Mouse (Mus musculus) forebrain, postnatal 0 days (tissue): ENCODE results near the gene Kat7. TPM values are rescaled to one million over a fixed set of nuclear protein-coding genes. Genes with fewer than 3 reads are reported as not detected.

Source experiments
- ATAC-seq: fragments of 200-750 bp; cut with Nextera tagmentation; 2 replicates; pipeline ENCODE4 v1.8.0; 2017; ENCODE audit warnings: mild to moderate bottlenecking, moderate library complexity
- DNase-seq: peaks from one replicate; pipeline ENCODE4 v3.0.0-alpha.2; 2015
- H3K27ac ChIP-seq: fragments of 300-500 bp; sonication (generic); 2 replicates; pipeline ENCODE4 v1.5.1; 2014; ENCODE audit warnings: low read depth, mild to moderate bottlenecking, antibody characterized with exemption, low read length, moderate library complexity, mixed read lengths
- H3K27me3 ChIP-seq: fragments of 300-500 bp; sonication (generic); 2 replicates; pipeline ENCODE4 v1.6.1; 2014; ENCODE audit warnings: mild to moderate bottlenecking, low read length, mixed read lengths; ENCODE audit not compliant: insufficient read depth
- H3K36me3 ChIP-seq: fragments of 300-500 bp; sonication (generic); 2 replicates; pipeline ENCODE4 v1.6.1; 2014; ENCODE audit warnings: mild to moderate bottlenecking, moderate library complexity; ENCODE audit not compliant: insufficient read depth
- H3K4me1 ChIP-seq: fragments of 300-500 bp; sonication (generic); 2 replicates; pipeline ENCODE4 v1.6.1; 2014; ENCODE audit warnings: antibody characterized with exemption; ENCODE audit not compliant: insufficient read depth
- H3K4me2 ChIP-seq: fragments of 300-500 bp; sonication (generic); 2 replicates; pipeline ENCODE4 v1.6.1; 2014; ENCODE audit warnings: low read depth, mild to moderate bottlenecking, moderate library complexity
- H3K4me3 ChIP-seq: fragments of 300-500 bp; sonication (generic); 2 replicates; pipeline ENCODE4 v1.5.1; 2014; ENCODE audit warnings: low read depth, low read length, mixed read lengths
- H3K9ac ChIP-seq: fragments of 300-500 bp; sonication (generic); 2 replicates; pipeline ENCODE4 v1.6.1; 2014; ENCODE audit warnings: mild to moderate bottlenecking
- H3K9me3 ChIP-seq: fragments of 300-500 bp; sonication (generic); 2 replicates; pipeline ENCODE4 v1.6.1; 2016; ENCODE audit warnings: low read length
- CTCF ChIP-seq: sonication (generic); IDR thresholded peaks from 2 replicates; pipeline ENCODE4 v1.5.1; 2016; ENCODE audit warnings: antibody characterized with exemption, control low read depth, low read depth
- WGBS: fragments of 180-500 bp; shearing (Covaris S2); extraction: QIAGEN DNeasy Blood & Tissue Kit; methylation state at CpG from one replicate; pipeline ENCODE4 v1.1.7; 2014; 5-methylcytosine and 5-hydroxymethylcytosine counted together
- polyA plus RNA-seq: library from polyadenylated mRNA; unstranded; fragments of >200 nt; fragmentation: Nextera tagmentation; extraction: Ambion mirVana; gene quantifications from 2 replicates; pipeline ENCODE4 v1.2.1, GENCODE M21; 2015
- total RNA-seq: library from RNA; depleted of rRNA; stranded (reverse); fragments of >200 nt; gene quantifications from 2 replicates; pipeline ENCODE4 v1.2.3, GENCODE M21; 2014; rRNA removed

Kat7 gene
- total RNA-seq, result 69.0 and 78.2 TPM in 2 replicates
- polyA plus RNA-seq, result 62.5 and 72.8 TPM in 2 replicates

- Histone ChIP-seq H3K27me3 (no peaks in the 10 kb centered on the region), H3K9me3 (no peaks in the 10 kb centered on the region), H3K27ac (peak within 1 kb of the TSS; percentile 98), H3K9ac (peak within 1 kb of the TSS; percentile 94), H3K4me2 (peak within 1 kb of the TSS; percentile 74), H3K4me3 (peak within 1 kb of the TSS; percentile 100), H3K4me1 (peaks cover 16% of the 10 kb centered on the region; the same call in 1 of the 2 replicates), H3K36me3 (peaks cover 6% of the 10 kb centered on the region)
- ATAC-seq (peak; percentile 91), DNase-seq (peak; percentile 99)
- no peak for TF ChIP-seq CTCF
- WGBS, result 1% methylated on average over 42 of the region's 42 CpGs
Measured at GRCm38 (mm10) chr11:95310007-95310647, at the start of gene Kat7. Gene Kat7, minus strand, starts transcription at chr11:95310246.

GRCm38 (mm10) chr11:95358263-95358662 is 48.2 kb upstream of the Kat7 start:
- DNase-seq (no peak), ATAC-seq (no peak)
- Histone ChIP-seq H3K27ac (no peak overlapping the region), H3K4me2 (no peak overlapping the region), H3K27me3 (no peaks in the 10 kb centered on the region), H3K4me3 (no peak overlapping the region), H3K9me3 (no peaks in the 10 kb centered on the region), H3K36me3 (no peaks in the 10 kb centered on the region), H3K9ac (no peak overlapping the region), H3K4me1 (no peaks in the 10 kb centered on the region)
- WGBS, result 68% methylated on average over 3 of the region's 3 CpGs
- TF ChIP-seq CTCF, result no peak

- Histone ChIP-seq H3K9me3 (no peaks in the 10 kb centered on the region), H3K36me3 (no peaks in the 10 kb centered on the region), H3K27me3 (no peaks in the 10 kb centered on the region), H3K4me2 (no peak overlapping the region), H3K4me3 (no peak overlapping the region), H3K27ac (no peak overlapping the region), H3K9ac (no peak overlapping the region), H3K4me1 (no peaks in the 10 kb centered on the region)
- no peak for DNase-seq
- ATAC-seq, result no peak
- WGBS, result 68% methylated on average over 17 of the region's 17 CpGs
- no peak for TF ChIP-seq CTCF
Measured at GRCm38 (mm10) chr11:95356469-95357273, 46.6 kb upstream of the Kat7 start.

- Histone ChIP-seq H3K4me1 (no peaks in the 10 kb centered on the region), H3K4me3 (no peak overlapping the region), H3K4me2 (no peak overlapping the region), H3K27me3 (no peaks in the 10 kb centered on the region), H3K27ac (no peak overlapping the region), H3K9me3 (no peaks in the 10 kb centered on the region), H3K36me3 (no peaks in the 10 kb centered on the region), H3K9ac (no peak overlapping the region)
- 87% methylated on average over 7 of the region's 7 CpGs for WGBS
- TF ChIP-seq CTCF, result no peak
- ATAC-seq (no peak), DNase-seq (no peak)
Measured at GRCm38 (mm10) chr11:95356039-95356438, 46.0 kb upstream of the Kat7 start.

- Histone ChIP-seq H3K4me3 (no peak overlapping the region), H3K36me3 (no peaks in the 10 kb centered on the region), H3K27me3 (no peaks in the 10 kb centered on the region), H3K4me2 (no peak overlapping the region), H3K9me3 (no peaks in the 10 kb centered on the region), H3K27ac (no peak overlapping the region), H3K9ac (no peak overlapping the region), H3K4me1 (no peaks in the 10 kb centered on the region)
- WGBS, result 90% methylated on average over 5 of the region's 5 CpGs
- no peak for TF ChIP-seq CTCF
- ATAC-seq, result no peak
- DNase-seq, result no peak
Measured at GRCm38 (mm10) chr11:95355661-95356011, 45.6 kb upstream of the Kat7 start.

- 89% methylated on average over 12 of the region's 12 CpGs for WGBS
- Histone ChIP-seq H3K4me1 (no peaks in the 10 kb centered on the region), H3K36me3 (no peaks in the 10 kb centered on the region), H3K4me3 (no peak overlapping the region), H3K27ac (no peak overlapping the region), H3K9ac (no peak overlapping the region), H3K27me3 (no peaks in the 10 kb centered on the region), H3K9me3 (no peaks in the 10 kb centered on the region), H3K4me2 (no peak overlapping the region)
- ATAC-seq (no peak), DNase-seq (no peak)
- no peak for TF ChIP-seq CTCF
Measured at GRCm38 (mm10) chr11:95354945-95355660, 45.1 kb upstream of the Kat7 start.
